Mouse (Mus musculus) testis, adult 2 months (tissue): ENCODE measurements around the gene Cog3. TPM values are rescaled to one million over a fixed set of nuclear protein-coding genes. Genes with fewer than 3 reads are reported as not detected.
A peak's percentile ranks its signal among the peaks of the same experiment; 100 is the strongest.

ENCODE experiments used
- H3K27ac ChIP-seq: fragments of 200-500 bp; 2 replicates; pipeline ENCODE4 v1.5.1; 2012; ENCODE audit warnings: low read depth, low read length; ENCODE audit not compliant: control insufficient read depth, insufficient read depth
- H3K27me3 ChIP-seq: fragments of 200-500 bp; 2 replicates; pipeline ENCODE4 v1.6.1; 2012; ENCODE audit warnings: mild to moderate bottlenecking, low read length, moderate library complexity; ENCODE audit not compliant: control insufficient read depth, insufficient read depth
- H3K36me3 ChIP-seq: fragments of 200-500 bp; 2 replicates; pipeline ENCODE4 v1.6.1; 2012; ENCODE audit warnings: mild to moderate bottlenecking, low read length; ENCODE audit not compliant: control insufficient read depth, insufficient read depth
- H3K4me1 ChIP-seq: fragments of 200-500 bp; 2 replicates; pipeline ENCODE4 v1.6.1; 2012; ENCODE audit warnings: low read length; ENCODE audit not compliant: control insufficient read depth, insufficient read depth
- H3K4me3 ChIP-seq: fragments of 200-500 bp; 2 replicates; pipeline ENCODE4 v1.5.1; 2012; ENCODE audit warnings: low read depth, mild to moderate bottlenecking, low read length, moderate library complexity, mixed read lengths; ENCODE audit not compliant: control insufficient read depth
- CTCF ChIP-seq: fragments of 200-500 bp; IDR thresholded peaks from 2 replicates; pipeline ENCODE4 v1.5.1; 2012; ENCODE audit warnings: low read depth, mild to moderate bottlenecking, inconsistent platforms, low read length, moderate library complexity; ENCODE audit not compliant: control insufficient read depth, insufficient read depth, insufficient replicate concordance
- POLR2A ChIP-seq: fragments of 200-500 bp; IDR thresholded peaks from 2 replicates; pipeline ENCODE4 v1.6.1; 2012; ENCODE audit warnings: low read depth, mild to moderate bottlenecking, inconsistent platforms, low read length, moderate library complexity; ENCODE audit not compliant: control insufficient read depth
- polyA plus RNA-seq: library from polyadenylated mRNA; depleted of rRNA; stranded (reverse); fragments of >200 nt; gene quantifications from 2 replicates; pipeline ENCODE4 v1.2.3, GENCODE M21; 2012

Cog3 gene
- polyA plus RNA-seq, 1 experiment, result 10.1 TPM

DNA sequence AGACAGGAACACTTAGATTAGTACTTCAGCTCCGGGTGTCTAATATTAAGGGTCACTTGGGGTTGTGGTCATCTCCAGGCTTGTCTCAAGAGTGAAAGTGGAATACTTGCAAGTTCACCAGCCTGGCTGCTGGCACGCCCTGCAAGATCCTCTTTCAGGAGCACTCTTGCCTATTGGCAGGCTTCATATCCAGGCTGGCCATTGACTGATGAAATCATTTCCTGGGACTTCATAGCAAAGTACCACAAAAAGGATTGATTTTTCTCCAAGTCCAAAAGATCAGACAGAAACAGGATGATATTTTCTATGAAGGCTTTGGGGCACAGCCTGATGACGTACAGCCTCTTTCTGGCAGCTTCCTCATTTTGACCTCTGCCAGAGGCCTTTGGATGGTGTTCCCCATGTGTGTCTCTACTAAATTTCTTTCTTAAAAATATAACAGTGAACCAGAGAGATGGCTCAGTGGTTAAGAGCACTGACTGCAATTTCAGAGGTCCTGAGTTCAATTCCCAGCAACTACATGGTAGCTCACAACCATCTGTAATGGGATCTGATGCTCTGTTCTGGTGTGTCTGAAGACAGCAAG lies 36.2 kb upstream of the Cog3 start:
- no peaks in the 10 kb centered on the region for H3K36me3 ChIP-seq
- H3K4me3 ChIP-seq, result no peak overlapping the region
- H3K4me1 ChIP-seq, result peaks cover 5% of the 10 kb centered on the region
- TF ChIP-seq POLR2A (no peak), CTCF (no peak)
- H3K27ac ChIP-seq, result no peak overlapping the region
- no peaks in the 10 kb centered on the region for H3K27me3 ChIP-seq

DNA sequence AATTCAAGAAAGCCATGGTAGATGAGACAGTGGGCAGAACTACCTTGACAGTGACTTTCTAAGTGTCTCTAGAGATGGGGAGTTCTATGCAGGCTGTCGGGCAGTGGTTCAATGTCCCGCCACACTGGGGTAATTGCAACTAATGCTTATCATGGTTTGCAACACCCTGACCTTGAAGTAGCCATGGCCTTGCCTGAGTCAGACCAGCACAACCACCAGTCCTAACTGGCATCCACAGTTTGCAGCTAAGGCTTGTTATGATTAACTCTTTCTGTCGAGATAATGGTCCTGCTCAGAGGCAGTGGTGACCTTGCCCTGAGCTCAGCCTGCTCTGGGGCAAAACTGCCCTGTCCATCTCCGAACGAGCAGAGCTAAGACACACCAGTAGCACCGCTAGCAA lies 35.0 kb upstream of the Cog3 start:
- no peak overlapping the region for H3K4me3 ChIP-seq
- no peaks in the 10 kb centered on the region for H3K27me3 ChIP-seq
- TF ChIP-seq POLR2A, result no peak
- TF ChIP-seq CTCF, result no peak
- H3K4me1 ChIP-seq, result peaks cover 5% of the 10 kb centered on the region
- no peaks in the 10 kb centered on the region for H3K36me3 ChIP-seq
- peak overlapping the region; percentile 46; the same call in 1 of the 2 replicates for H3K27ac ChIP-seq

GRCm38 (mm10) chr14:75787794-75788175 lies 33.5 kb upstream of the Cog3 start:
- H3K27ac ChIP-seq, result peak overlapping the region; percentile 34; the same call in 1 of the 2 replicates
- peak overlapping the region; percentile 15; the same call in 1 of the 2 replicates for H3K4me3 ChIP-seq
- no peaks in the 10 kb centered on the region for H3K36me3 ChIP-seq
- no peak for TF ChIP-seq CTCF
- no peak for TF ChIP-seq POLR2A
- no peaks in the 10 kb centered on the region for H3K27me3 ChIP-seq
- H3K4me1 ChIP-seq, result peaks cover 5% of the 10 kb centered on the region

DNA sequence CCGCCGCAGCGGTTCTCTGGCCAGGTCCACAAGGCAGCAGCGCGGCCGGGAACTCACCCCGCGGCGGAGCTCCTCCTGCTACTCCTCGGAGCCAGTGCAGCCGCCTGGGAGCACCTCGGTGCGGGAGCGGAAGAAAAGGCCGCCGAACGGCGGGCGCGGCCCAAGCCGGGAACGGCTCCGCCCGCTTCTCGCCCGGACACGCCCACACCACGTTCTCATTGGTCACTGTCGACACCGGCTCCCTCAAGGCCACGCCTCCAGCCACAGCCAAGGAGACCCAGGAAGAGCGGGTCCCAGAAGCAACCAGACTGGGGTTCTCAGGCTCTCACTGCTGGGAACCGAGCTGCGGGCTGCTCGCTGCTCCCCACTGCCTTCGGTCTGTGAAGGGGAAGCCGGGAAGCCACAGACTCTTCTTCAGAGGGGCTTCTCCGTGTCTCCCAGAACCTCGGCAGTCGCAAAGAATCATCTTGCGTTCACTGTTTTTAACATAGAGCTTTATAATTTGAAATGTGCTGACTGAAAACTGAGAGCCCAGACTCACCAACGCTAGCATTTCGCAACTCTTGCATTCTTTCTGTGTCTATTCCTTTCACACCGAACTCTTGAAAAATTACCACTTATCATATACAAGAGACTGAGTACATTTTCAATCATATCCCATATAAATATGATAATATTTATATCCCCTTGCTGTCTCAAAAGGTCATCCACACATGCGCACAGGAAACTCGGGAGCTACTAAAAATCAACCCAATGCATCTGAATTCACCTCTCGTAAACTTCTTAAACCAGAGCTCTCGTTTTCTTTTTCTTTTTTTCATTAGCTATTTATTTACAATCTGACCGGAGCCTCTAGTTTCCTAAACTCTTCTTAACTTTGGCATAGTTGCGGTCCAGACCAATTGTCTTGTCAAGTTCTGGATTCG lies 32.8 kb upstream of the Cog3 start, which contains the start of gene Slc25a30:
Gene Slc25a30, minus strand, starts transcription at position 170 of the 926 bp plus-strand sequence.
- H3K27me3 ChIP-seq, result no peaks in the 10 kb centered on the region
- H3K4me3 ChIP-seq, result peak within 1 kb of the TSS; percentile 95
- no peaks in the 10 kb centered on the region for H3K36me3 ChIP-seq
- TF ChIP-seq CTCF, result no peak
- peak; percentile 93 for TF ChIP-seq POLR2A
- H3K4me1 ChIP-seq, result peaks cover 5% of the 10 kb centered on the region
- H3K27ac ChIP-seq, result peak within 1 kb of the TSS; percentile 83

- H3K4me1 ChIP-seq, result peaks cover 5% of the 10 kb centered on the region
- H3K36me3 ChIP-seq, result no peaks in the 10 kb centered on the region
- no peak for TF ChIP-seq CTCF
- TF ChIP-seq POLR2A, result no peak
- H3K4me3 ChIP-seq, result peak overlapping the region; percentile 95
- no peaks in the 10 kb centered on the region for H3K27me3 ChIP-seq
- peak overlapping the region; percentile 51 for H3K27ac ChIP-seq
Measured at GRCm38 (mm10) chr14:75786424-75786867, 32.1 kb upstream of the Cog3 start.

DNA sequence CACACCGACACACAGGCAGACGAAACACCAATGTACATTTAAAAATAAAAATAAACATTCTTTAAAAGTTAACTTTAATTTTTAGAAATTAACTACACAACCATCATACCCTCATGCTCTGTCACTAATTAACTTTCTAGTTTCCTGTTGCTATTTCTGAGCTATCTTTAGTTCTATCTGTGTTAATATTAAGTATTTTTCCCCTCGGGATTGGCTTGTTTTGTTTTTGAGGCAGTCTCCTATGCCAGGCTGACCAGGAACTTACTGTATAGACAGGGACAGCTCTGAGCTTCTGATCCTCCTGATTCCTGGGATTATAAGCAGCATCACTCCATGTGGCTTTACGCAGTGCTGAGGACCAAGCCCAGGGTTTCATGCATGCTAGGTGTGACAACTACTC lies 25.6 kb upstream of the Cog3 start:
- TF ChIP-seq POLR2A (no peak), CTCF (no peak)
- Histone ChIP-seq H3K27ac (no peak overlapping the region), H3K4me1 (no peaks in the 10 kb centered on the region), H3K36me3 (no peaks in the 10 kb centered on the region), H3K4me3 (no peak overlapping the region), H3K27me3 (no peaks in the 10 kb centered on the region)

DNA sequence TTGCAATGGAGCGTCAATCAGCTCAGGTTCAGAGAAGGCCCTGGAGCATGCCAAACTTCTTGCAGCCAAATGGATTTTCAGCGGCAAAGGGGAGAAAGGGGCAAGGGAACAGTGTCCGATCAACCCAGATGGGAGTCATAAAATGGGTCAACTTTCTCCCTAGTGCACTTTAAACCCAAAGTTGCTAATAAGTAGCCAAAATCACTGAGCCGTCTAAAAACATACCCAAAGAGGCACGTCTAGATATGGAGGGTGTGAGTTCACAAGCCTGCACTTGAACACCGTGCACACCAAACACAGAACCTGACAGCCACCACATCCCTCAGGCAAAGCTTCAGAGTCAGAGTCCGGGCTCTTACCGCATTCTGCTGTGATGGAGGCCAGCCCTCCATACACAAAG lies 22.3 kb upstream of the Cog3 start:
- Histone ChIP-seq H3K4me1 (no peaks in the 10 kb centered on the region), H3K27ac (no peak overlapping the region), H3K27me3 (no peaks in the 10 kb centered on the region), H3K36me3 (no peaks in the 10 kb centered on the region), H3K4me3 (no peak overlapping the region)
- TF ChIP-seq POLR2A (no peak), CTCF (no peak)
